Mouse (Mus musculus) cortical plate, adult 2 months (tissue): ENCODE measurements around the gene Mki67.

Source experiments
- CTCF ChIP-seq: fragments of 200-500 bp; IDR thresholded peaks from 2 replicates; pipeline ENCODE4 v1.5.1; 2011; ENCODE audit warnings: mild to moderate bottlenecking, control low read depth, low read length; ENCODE audit not compliant: insufficient read depth; ENCODE audit errors: extremely low read depth
- POLR2A ChIP-seq: fragments of 200-500 bp; IDR thresholded peaks from 2 replicates; pipeline ENCODE4 v1.6.1; 2011; ENCODE audit warnings: mild to moderate bottlenecking, low read length, control low read depth; ENCODE audit not compliant: insufficient read depth; ENCODE audit errors: extremely low read depth

GRCm38 (mm10) chr7:135734911-135735646, 18.9 kb upstream of the Mki67 start:
- TF ChIP-seq POLR2A (no peak), CTCF (no peak)
